Mouse (Mus musculus): ENCODE data around the gene Hs2st1. TPM values are rescaled to one million over a fixed set of nuclear protein-coding genes. Genes with fewer than 3 reads are reported as not detected.
A peak's percentile ranks its signal among the peaks of the same experiment; 100 is the strongest.

Gene Hs2st1
- polyA plus RNA-seq, 1 experiment from 2014 or later: 10.2 TPM

GRCm38 (mm10) chr3:144462679-144463078 lies 107.3 kb downstream of the Hs2st1 start:
- H3K36me3 ChIP-seq (ENCODE audit: insufficient read depth, low read length): peaks cover 3% of the 10 kb centered on the region; the same call in 1 of the 2 replicates
- H3K27me3 ChIP-seq (ENCODE audit: insufficient read depth, low read length): no peaks in the 10 kb centered on the region
- whole genome bisulfite sequencing: 84% methylated on average over 10 of the region's 10 CpGs
- H3K9me3 ChIP-seq (ENCODE audit: low read length): no peaks in the 10 kb centered on the region
- no peak overlapping the region for H3K4me3 ChIP-seq (ENCODE audit: low read length)
- no peak overlapping the region for H3K9ac ChIP-seq (replicated peaks; ENCODE audit: low read length)
- H3K4me2 ChIP-seq (replicated peaks; ENCODE audit: low read depth, low read length): no peak overlapping the region
- peaks cover 6% of the 10 kb centered on the region; the same call in 1 of the 2 replicates for H3K4me1 ChIP-seq (ENCODE audit: insufficient read depth, low read length)
- no peak for ATAC-seq (ENCODE audit: low FRiP score, low TSS enrichment)
- no peak overlapping the region for H3K27ac ChIP-seq (ENCODE audit: low read length)

- Histone ChIP-seq H3K9me3 (ENCODE audit: low read length) (no peaks in the 10 kb centered on the region), H3K36me3 (ENCODE audit: insufficient read depth, low read length) (peaks cover 3% of the 10 kb centered on the region; the same call in 1 of the 2 replicates), H3K9ac (replicated peaks; ENCODE audit: low read length) (no peak overlapping the region), H3K4me1 (ENCODE audit: insufficient read depth, low read length) (peaks cover 6% of the 10 kb centered on the region; the same call in 1 of the 2 replicates), H3K4me3 (ENCODE audit: low read length) (no peak overlapping the region), H3K27me3 (ENCODE audit: insufficient read depth, low read length) (no peaks in the 10 kb centered on the region), H3K4me2 (replicated peaks; ENCODE audit: low read depth, low read length) (no peak overlapping the region), H3K27ac (ENCODE audit: low read length) (no peak overlapping the region)
- WGBS: 29% methylated on average over 5 of the region's 5 CpGs
- peak; percentile 12; the same call in 1 of the 2 replicates for ATAC-seq (ENCODE audit: low FRiP score, low TSS enrichment)
These were observed 109.7 kb downstream of the Hs2st1 start for GRCm38 (mm10) chr3:144460183-144460788.

- Histone ChIP-seq H3K36me3 (ENCODE audit: insufficient read depth, low read length) (peaks cover 3% of the 10 kb centered on the region; the same call in 1 of the 2 replicates), H3K27me3 (ENCODE audit: insufficient read depth, low read length) (no peaks in the 10 kb centered on the region), H3K4me2 (replicated peaks; ENCODE audit: low read depth, low read length) (no peak overlapping the region), H3K27ac (ENCODE audit: low read length) (no peak overlapping the region), H3K4me1 (ENCODE audit: insufficient read depth, low read length) (peaks cover 6% of the 10 kb centered on the region; the same call in 1 of the 2 replicates), H3K4me3 (ENCODE audit: low read length) (no peak overlapping the region), H3K9ac (replicated peaks; ENCODE audit: low read length) (0 out of 2 replicates have a peak overlapping the region, but pooled peaks have one; percentile 6), H3K9me3 (ENCODE audit: low read length) (no peaks in the 10 kb centered on the region)
- peak; percentile 23; the same call in 1 of the 2 replicates for ATAC-seq (ENCODE audit: low FRiP score, low TSS enrichment)
- 46% methylated on average over 8 of the region's 8 CpGs for WGBS
These were observed 110.7 kb downstream of the Hs2st1 start for GRCm38 (mm10) chr3:144459285-144459697.

GRCm38 (mm10) chr3:144453701-144454430 lies 116.1 kb downstream of the Hs2st1 start:
- no peak overlapping the region for H3K4me3 ChIP-seq (ENCODE audit: low read length)
- no peaks in the 10 kb centered on the region for H3K4me1 ChIP-seq (ENCODE audit: insufficient read depth, low read length)
- peak; percentile 86 for ATAC-seq (ENCODE audit: low FRiP score, low TSS enrichment)
- H3K9ac ChIP-seq (replicated peaks; ENCODE audit: low read length): no peak overlapping the region
- H3K27me3 ChIP-seq (ENCODE audit: insufficient read depth, low read length): no peaks in the 10 kb centered on the region
- no peaks in the 10 kb centered on the region; the same call in 1 of the 2 replicates for H3K36me3 ChIP-seq (ENCODE audit: insufficient read depth, low read length)
- H3K9me3 ChIP-seq (ENCODE audit: low read length): no peaks in the 10 kb centered on the region
- 68% methylated on average over 19 of the region's 19 CpGs for WGBS
- H3K27ac ChIP-seq (ENCODE audit: low read length): no peak overlapping the region
- H3K4me2 ChIP-seq (replicated peaks; ENCODE audit: low read depth, low read length): no peak overlapping the region

- Histone ChIP-seq H3K4me2 (replicated peaks; ENCODE audit: low read depth, low read length) (no peak overlapping the region), H3K9me3 (ENCODE audit: low read length) (no peaks in the 10 kb centered on the region), H3K4me1 (ENCODE audit: insufficient read depth, low read length) (no peaks in the 10 kb centered on the region), H3K36me3 (ENCODE audit: insufficient read depth, low read length) (no peaks in the 10 kb centered on the region; the same call in 1 of the 2 replicates), H3K9ac (replicated peaks; ENCODE audit: low read length) (no peak overlapping the region), H3K4me3 (ENCODE audit: low read length) (no peak overlapping the region), H3K27ac (ENCODE audit: low read length) (no peak overlapping the region), H3K27me3 (ENCODE audit: insufficient read depth, low read length) (no peaks in the 10 kb centered on the region)
- no peak for ATAC-seq (ENCODE audit: low FRiP score, low TSS enrichment)
- WGBS: 94% methylated on average over 6 of the region's 6 CpGs
These were observed 121.0 kb downstream of the Hs2st1 start for GRCm38 (mm10) chr3:144448977-144449376.

GRCm38 (mm10) chr3:144447917-144448316 lies 122.1 kb downstream of the Hs2st1 start:
- no peak for ATAC-seq (ENCODE audit: low FRiP score, low TSS enrichment)
- Histone ChIP-seq H3K27me3 (ENCODE audit: insufficient read depth, low read length) (no peaks in the 10 kb centered on the region), H3K9me3 (ENCODE audit: low read length) (no peaks in the 10 kb centered on the region), H3K9ac (replicated peaks; ENCODE audit: low read length) (no peak overlapping the region), H3K4me1 (ENCODE audit: insufficient read depth, low read length) (no peaks in the 10 kb centered on the region), H3K4me3 (ENCODE audit: low read length) (no peak overlapping the region), H3K27ac (ENCODE audit: low read length) (no peak overlapping the region), H3K36me3 (ENCODE audit: insufficient read depth, low read length) (no peaks in the 10 kb centered on the region; the same call in 1 of the 2 replicates), H3K4me2 (replicated peaks; ENCODE audit: low read depth, low read length) (no peak overlapping the region)
- 89% methylated on average over 9 of the region's 9 CpGs for WGBS

GRCm38 (mm10) chr3:144446081-144446634 lies 123.8 kb downstream of the Hs2st1 start:
- 87% methylated on average over 14 of the region's 14 CpGs for WGBS
- H3K4me1 ChIP-seq (ENCODE audit: insufficient read depth, low read length): no peaks in the 10 kb centered on the region
- no peaks in the 10 kb centered on the region for H3K9me3 ChIP-seq (ENCODE audit: low read length)
- H3K27me3 ChIP-seq (ENCODE audit: insufficient read depth, low read length): no peaks in the 10 kb centered on the region
- H3K9ac ChIP-seq (replicated peaks; ENCODE audit: low read length): no peak overlapping the region
- H3K4me2 ChIP-seq (replicated peaks; ENCODE audit: low read depth, low read length): no peak overlapping the region
- H3K27ac ChIP-seq (ENCODE audit: low read length): no peak overlapping the region
- H3K4me3 ChIP-seq (ENCODE audit: low read length): no peak overlapping the region
- no peak for ATAC-seq (ENCODE audit: low FRiP score, low TSS enrichment)
- H3K36me3 ChIP-seq (ENCODE audit: insufficient read depth, low read length): no peaks in the 10 kb centered on the region

- no peaks in the 10 kb centered on the region for H3K9me3 ChIP-seq (ENCODE audit: low read length)
- no peaks in the 10 kb centered on the region for H3K27me3 ChIP-seq (ENCODE audit: insufficient read depth, low read length)
- H3K27ac ChIP-seq (ENCODE audit: low read length): no peak overlapping the region
- 91% methylated on average over 14 of the region's 14 CpGs for WGBS
- H3K4me3 ChIP-seq (ENCODE audit: low read length): no peak overlapping the region
- H3K9ac ChIP-seq (replicated peaks; ENCODE audit: low read length): no peak overlapping the region
- H3K4me1 ChIP-seq (ENCODE audit: insufficient read depth, low read length): no peaks in the 10 kb centered on the region
- H3K4me2 ChIP-seq (replicated peaks; ENCODE audit: low read depth, low read length): no peak overlapping the region
- peaks cover 13% of the 10 kb centered on the region for H3K36me3 ChIP-seq (ENCODE audit: insufficient read depth, low read length)
- no peak for ATAC-seq (ENCODE audit: low FRiP score, low TSS enrichment)
These were observed 132.0 kb downstream of the Hs2st1 start for GRCm38 (mm10) chr3:144437871-144438398.

- H3K27ac ChIP-seq (ENCODE audit: low read length): no peak overlapping the region
- 85% methylated on average over 3 of the region's 3 CpGs for WGBS
- no peaks in the 10 kb centered on the region for H3K9me3 ChIP-seq (ENCODE audit: low read length)
- no peaks in the 10 kb centered on the region for H3K27me3 ChIP-seq (ENCODE audit: insufficient read depth, low read length)
- ATAC-seq (ENCODE audit: low FRiP score, low TSS enrichment): no peak
- no peak overlapping the region for H3K4me3 ChIP-seq (ENCODE audit: low read length)
- H3K36me3 ChIP-seq (ENCODE audit: insufficient read depth, low read length): peaks cover 13% of the 10 kb centered on the region
- H3K9ac ChIP-seq (replicated peaks; ENCODE audit: low read length): no peak overlapping the region
- H3K4me2 ChIP-seq (replicated peaks; ENCODE audit: low read depth, low read length): no peak overlapping the region
- H3K4me1 ChIP-seq (ENCODE audit: insufficient read depth, low read length): no peaks in the 10 kb centered on the region
These were observed 133.9 kb downstream of the Hs2st1 start for GRCm38 (mm10) chr3:144436076-144436475.
